Mouse (Mus musculus) layer of hippocampus, adult 9-10 months (tissue): ENCODE measurements around the gene Grip2.

ENCODE experiments used
- DNase-seq: peaks from one replicate; pipeline ENCODE4 v3.0.0; 2022; ENCODE audit warnings: low spot score

The Grip2 gene

DNA sequence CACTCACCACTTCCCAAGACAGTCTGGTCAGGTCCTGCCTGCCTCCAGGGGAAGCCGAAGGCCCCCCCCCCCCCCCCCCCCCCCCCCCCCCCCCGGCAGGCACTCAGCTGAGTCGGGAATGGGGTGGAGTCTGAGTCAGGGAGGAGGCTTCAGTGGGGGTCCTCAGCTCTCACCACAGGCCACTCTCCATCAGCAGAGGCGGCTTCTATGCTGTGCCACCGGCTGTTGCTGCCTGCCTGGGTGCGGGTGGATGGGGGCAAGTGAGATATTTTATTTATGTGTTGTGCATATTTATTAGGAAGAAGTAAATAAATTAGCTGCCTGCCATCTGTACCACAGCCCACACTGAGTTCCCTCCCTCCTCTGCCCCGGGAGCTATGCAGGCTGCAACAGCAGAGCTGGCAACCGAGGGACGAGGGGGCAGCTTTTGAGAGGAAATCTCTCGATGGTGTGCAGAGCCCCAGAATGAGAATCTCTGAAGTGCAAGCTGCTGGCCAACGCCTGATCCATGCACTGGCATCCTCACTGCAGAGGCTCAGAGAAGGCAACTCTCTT, at the start of gene Grip2:
Gene Grip2, minus strand, starts transcription at position 235 of the 555 bp plus-strand sequence.
- DNase-seq = peak; percentile 27

- no peak for DNase-seq
Observed at GRCm38 (mm10) chr6:91872781-91873180, 45.7 kb upstream of the Grip2 start.

DNA sequence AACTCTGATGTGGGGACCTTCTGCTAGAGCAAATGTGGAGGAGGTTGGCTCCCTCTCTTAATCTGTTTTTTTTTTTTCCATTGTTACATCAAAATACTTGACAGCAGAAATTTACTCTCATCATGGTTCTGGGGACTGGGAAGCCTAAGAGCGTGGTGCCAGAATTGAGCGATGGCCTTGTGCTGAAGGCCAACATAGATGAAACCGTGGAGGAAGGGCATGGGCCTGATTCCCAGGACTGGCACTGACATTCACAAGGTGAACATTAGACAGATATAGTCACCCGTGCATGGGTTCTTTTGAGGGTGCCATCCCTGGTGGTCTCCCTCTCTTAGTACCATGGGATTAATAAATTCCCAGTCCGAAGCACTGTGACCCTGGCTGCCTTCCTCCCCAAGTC, 41.0 kb upstream of the Grip2 start:
- no peak for DNase-seq

GRCm38 (mm10) chr6:91865601-91866000, 38.6 kb upstream of the Grip2 start:
- DNase-seq = no peak

DNA sequence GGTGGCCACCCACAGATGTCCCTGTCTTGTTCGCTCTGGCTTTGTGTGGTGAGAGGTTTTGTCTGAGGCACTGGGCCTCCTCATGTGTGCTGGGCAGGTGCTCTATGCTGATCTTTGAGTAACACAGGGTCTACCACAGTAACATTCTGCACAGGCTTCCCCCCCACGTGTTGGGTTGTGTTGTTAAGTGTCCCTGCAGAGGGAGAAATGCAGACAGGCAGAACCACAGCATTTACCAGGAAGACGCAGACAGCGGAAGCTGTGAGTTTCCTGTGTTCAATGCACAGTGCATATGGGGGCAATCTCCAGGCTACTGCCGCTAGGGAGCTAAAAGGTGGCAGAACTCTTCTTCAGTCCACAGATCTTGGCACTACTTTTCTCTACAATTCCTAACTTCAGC, 37.5 kb upstream of the Grip2 start:
- no peak for DNase-seq

- no peak for DNase-seq
Observed at GRCm38 (mm10) chr6:91862848-91863247, 35.8 kb upstream of the Grip2 start.

DNA sequence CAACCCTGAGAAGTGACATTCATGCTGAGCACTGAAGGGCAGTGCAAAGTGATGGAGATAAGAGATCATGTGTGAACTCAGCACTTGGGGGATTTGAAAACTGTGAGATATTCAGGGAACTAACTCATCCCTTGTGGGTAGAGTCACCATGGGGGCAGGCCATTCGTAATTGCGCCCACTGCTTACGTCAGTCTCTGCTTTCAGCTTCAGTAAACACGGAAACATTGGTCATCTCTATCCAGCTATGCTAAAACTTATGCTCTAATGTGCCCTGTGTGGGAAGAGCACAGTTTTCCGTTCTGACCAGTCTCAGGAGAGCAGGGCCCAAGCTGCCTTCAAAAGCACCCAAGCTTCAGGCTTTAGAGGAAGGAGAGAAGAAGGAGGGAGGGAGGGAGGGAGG, 31.3 kb upstream of the Grip2 start:
- DNase-seq = no peak

GRCm38 (mm10) chr6:91852550-91852949, 25.5 kb upstream of the Grip2 start:
- DNase-seq = no peak

- no peak for DNase-seq
Observed at GRCm38 (mm10) chr6:91843628-91844153, 16.6 kb upstream of the Grip2 start.

- DNase-seq = no peak
Observed at GRCm38 (mm10) chr6:91842897-91843627, 16.0 kb upstream of the Grip2 start.

GRCm38 (mm10) chr6:91839010-91839871, 12.2 kb upstream of the Grip2 start:
- peak; percentile 22 for DNase-seq

DNA sequence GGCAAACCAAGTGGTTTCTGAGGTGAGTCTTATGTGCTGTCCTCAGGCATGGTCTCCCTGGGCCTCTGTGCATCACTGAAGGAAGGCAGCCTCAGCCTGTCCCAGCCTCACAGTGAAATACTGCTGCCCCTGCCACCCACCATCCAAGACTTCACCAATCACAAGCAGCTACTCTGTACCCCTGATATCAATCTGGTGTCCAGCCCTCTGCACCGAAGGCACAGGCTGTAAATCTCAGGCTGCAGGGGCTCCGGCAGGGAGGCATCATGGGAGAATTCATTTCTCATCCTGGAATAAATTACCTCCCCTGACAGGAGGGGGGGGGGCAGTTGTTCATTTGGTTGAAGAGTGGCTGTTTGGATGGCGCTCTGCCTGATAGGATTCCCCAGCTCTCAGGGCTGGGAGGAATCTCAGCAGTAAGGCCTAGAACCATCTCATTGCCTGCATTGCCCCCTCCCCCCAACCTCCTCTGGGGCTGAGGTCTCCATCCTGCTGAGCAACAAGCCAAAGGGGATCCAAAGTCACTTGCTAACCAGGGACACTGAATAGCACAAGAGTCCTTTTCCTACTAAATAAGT, 5.9 kb upstream of the Grip2 start:
- DNase-seq = no peak

DNA sequence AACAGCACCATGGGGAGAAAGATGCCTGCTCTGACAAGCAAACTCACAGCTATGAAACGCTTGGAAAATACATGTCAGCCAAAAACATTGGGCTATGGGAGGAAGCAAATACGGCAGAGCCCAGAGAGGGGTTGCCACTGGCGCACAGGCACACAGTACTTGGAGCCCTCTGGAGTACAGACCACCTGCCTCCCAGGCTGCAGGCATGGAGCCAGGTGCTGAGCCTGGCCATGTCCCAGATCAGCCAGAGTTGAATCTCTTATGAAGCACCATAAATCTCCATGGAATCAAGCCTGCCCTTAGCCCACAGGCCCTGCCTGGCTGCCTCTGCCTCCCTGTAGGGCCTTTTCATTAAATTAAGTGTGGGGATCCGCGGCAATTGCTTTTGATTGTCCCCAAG, 876 bp upstream of the Grip2 start:
- DNase-seq = no peak

DNA sequence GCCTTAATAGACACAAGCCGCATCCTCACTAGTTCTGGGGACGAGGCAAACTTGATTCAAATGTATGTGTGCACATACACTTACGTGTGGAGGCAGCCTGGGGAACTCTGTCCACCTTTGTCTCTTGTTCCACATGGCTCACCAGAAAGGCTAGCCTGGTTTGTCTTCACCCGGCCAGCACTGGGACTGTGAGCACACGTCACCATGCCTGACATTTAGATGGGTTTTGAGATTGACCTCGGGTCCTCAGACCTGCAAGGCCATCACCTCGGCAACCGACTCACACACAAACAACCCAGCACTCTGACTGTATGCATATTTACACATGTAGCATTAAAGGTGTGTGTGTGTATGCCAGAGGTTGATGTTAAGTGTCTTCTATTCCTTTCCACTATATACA, 8.8 kb downstream of the Grip2 start:
- no peak for DNase-seq

GRCm38 (mm10) chr6:91815976-91816375, 11.1 kb downstream of the Grip2 start:
- DNase-seq = no peak

GRCm38 (mm10) chr6:91813611-91814010, 13.4 kb downstream of the Grip2 start:
- DNase-seq = no peak

DNA sequence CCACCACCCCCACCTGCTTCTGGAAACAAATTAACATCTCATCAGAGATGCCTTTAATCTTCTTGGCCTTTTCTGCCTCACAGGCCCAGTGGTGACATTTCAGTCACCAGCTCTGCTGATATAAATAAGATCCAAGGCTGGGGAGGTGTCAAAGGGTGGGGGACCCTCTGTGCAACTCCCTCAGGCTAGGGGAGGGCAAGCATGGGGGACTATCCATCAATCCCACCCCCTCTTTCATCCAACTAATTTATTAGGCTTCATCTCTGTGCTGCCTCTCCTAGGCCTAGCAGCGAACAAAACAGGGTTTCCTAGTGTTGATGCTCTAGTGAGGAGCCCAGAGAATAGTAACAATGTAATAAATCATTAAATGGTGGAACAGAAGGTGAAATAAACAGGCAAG, 17.0 kb downstream of the Grip2 start:
- DNase-seq = no peak

DNA sequence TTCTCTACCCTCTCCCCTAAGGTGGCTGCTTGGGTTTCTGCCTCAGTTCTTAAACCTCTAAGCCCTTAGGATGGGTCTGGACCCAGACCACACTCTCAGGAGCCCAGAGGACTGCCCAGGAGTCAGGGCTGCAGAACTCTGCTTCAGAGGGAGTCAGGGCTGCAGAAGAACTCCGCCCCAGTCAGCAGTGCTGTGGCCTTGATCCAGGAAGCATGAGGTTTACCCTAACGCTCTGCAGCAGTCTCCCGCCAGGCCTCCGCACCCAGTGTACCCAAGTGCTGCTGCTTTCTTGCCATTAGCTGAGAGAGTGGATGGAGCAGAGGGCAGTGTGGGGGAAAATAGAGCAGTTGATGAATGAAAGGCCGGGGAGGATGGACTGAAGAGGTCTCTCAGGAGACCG, 19.0 kb downstream of the Grip2 start:
- no peak for DNase-seq

GRCm38 (mm10) chr6:91807169-91807568, 19.9 kb downstream of the Grip2 start:
- no peak for DNase-seq

DNA sequence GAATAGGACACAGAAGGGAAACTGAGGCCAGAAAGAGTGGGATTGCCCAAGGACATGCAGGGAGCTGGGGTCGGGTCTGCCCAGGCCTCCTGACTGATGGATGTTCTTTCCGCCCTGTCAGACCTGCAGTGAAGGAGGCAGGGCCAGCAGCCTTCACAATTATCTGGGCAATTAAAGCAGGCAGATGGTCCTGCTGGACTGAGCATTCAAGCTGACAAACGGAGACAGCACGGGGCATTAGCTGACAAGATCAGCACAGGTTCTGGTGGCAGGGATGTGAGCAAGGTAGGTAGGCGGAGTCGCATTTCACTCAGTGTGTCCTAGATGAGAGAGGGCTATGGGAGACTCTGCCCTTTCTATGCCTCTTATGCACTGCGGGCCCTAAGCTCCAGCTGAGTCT, 22.9 kb downstream of the Grip2 start:
- no peak for DNase-seq

DNA sequence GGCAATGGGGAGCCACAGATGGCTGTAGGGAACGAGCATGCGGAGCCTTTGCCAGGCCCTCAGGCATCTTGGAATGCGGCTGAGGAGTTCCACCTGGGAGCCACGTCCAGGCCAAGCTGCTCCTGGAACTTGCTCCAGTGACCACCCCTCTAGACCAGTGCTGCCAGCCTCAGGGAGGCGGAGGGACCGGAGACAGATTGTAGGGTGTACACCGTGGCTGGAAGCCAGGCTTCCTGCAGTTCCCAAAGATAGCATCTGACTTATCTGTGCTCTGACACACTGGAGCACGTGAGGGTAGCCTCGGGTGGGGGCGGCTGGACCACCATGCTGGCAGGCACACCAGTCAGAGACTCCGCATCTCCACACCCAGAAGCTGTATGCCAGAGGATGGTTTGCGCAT, 28.6 kb downstream of the Grip2 start:
- no peak for DNase-seq

DNA sequence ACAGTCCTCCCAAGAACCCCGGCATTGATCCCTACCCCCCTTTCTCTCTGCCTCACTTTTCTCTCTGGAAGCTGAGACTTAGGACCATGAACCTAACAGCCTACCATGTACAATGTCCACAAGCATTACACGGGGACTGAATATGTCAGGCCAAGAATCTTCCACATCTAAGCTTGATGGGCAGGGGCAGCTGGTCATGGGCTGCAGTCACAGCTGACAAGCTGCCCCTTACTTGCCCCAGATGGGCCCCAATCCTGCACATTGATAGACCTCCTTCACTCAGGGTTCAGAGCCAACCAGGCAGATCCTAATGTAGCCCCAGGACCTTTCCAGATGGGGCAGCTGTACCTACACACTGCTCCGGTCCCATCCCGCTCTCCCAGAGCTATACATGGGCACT, 30.3 kb downstream of the Grip2 start:
- no peak for DNase-seq

GRCm38 (mm10) chr6:91796064-91796463, 31.0 kb downstream of the Grip2 start:
- DNase-seq = no peak
